Mouse (Mus musculus) urinary bladder, postnatal 14 days (tissue): Measurements from ENCODE around the gene Scamp4.
"Not testable (repeated sequence)": the region's sequence is repeated elsewhere in the genome, so short reads cannot be mapped to it uniquely, and the experiment has no call there.

ENCODE experiments used
- DNase-seq: peaks from one replicate; pipeline ENCODE4 v3.0.0; 2021; ENCODE audit warnings: low spot score

The Scamp4 gene

DNA sequence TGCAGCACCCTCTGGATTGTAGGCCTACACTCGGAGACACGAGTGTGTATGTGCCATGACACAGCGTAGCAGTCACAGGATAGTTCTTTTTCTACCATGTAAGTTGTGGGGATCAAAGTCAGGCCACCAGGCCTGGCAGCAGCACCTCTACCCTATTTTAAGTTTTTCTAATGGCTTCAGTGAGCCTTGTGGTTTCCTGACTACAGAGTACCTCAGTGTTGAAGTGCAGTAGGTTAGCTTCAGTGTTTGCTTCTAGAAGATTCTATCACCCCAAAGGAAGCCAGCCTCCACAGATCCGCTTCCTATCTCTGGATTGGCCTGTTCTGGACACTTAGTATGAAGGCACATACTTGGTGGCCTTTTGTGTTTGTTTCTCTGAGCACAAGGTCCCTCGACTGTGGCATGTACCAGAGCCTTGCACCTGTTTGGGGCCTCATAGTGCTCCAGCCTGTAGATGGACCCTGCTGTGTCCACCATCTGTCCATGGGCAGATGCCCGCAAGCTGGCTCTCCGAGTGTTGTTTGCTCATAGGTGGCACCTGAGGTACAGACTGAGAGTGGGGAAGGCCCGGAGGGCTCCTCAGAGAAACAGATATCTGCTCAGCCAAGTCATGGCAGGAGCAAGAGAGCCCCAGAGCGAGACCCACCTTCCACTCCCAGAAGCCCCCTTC is 7.6 kb downstream of the Scamp4 start:
- no peak for DNase-seq

- DNase-seq: peak; percentile 43
Measured at GRCm38 (mm10) chr10:80611024-80611423, 8.4 kb downstream of the Scamp4 start.

- no peak for DNase-seq
Measured at GRCm38 (mm10) chr10:80611905-80612304, 9.2 kb downstream of the Scamp4 start.

GRCm38 (mm10) chr10:80613821-80614220 is 11.1 kb downstream of the Scamp4 start:
- no peak for DNase-seq

DNA sequence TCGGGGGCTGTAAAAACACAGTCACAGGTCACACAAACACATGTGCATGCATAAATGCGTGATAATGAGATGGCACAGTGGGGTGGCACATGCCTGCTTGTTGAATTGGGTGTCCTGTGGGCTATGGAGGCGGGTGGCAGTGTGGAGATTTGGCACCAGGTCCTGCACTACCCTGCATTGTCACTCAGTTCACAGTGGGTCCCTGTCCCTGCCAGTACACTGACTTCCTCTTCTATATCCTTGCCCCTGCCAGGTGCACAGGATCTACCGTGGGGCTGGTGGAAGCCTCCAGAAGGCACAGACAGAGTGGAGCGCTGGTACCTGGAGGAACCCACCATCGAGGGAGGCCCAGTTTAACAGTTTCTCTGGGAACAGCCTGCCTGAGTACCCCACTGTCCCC is 11.7 kb downstream of the Scamp4 start:
- no peak for DNase-seq

DNA sequence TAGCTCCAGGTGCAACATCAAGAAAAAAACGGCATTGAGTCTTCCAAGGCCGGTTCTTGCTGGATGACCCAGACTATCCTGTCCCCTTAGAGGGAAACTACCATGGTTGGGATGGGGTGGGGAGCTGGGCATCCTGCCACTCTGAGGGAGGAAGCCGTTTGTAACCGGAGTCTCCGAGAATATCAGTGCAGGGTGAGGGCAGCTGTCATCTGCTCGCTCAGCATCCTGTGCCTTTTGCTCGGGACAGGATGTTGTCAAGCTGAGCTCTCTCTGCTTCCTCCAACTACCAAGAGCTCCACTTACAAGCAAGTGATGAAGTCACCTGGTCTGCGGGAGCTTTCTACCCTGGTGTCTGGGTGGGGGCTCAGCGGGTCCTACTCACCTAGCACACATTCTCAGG is 15.5 kb downstream of the Scamp4 start:
- no peak for DNase-seq

- DNase-seq: no peak
Measured at GRCm38 (mm10) chr10:80619465-80620244, 17.0 kb downstream of the Scamp4 start.

DNA sequence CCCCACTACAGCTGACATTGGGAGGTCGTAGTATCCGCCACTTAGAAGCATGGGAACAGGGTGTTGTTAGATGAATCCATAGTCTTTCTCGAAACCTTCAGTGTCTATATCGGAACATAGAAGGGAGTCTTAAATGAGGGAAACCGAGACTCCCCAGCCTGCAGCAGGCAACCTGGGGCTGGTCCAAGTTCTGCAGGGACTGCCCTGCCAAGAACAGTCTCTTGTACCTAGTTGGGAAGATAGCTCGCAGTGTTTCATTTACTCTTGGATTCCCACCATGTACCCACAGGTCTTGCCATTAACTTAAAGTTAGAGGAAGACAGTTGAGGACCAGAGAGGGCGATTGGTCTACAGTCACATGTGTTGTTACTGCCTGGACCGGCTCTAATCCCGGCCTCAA is 17.7 kb downstream of the Scamp4 start:
- DNase-seq: no peak

- no peak for DNase-seq
Measured at GRCm38 (mm10) chr10:80620796-80621689, 18.4 kb downstream of the Scamp4 start.

DNA sequence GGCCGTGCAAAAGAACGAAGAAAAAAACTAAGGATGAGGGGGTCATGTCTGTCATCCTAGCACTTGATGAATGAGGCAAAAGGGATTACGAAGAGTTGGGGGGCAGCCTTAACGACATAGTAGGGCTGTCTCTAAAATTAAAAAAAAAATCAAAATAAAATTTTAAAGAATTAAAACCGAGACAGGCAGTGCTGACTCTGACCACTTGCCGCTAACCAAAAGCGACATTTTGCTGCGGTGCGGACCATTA is 18.9 kb downstream of the Scamp4 start:
- no peak for DNase-seq

- DNase-seq: peak; percentile 100
Measured at GRCm38 (mm10) chr10:80621940-80622660, 19.4 kb downstream of the Scamp4 start.

DNA sequence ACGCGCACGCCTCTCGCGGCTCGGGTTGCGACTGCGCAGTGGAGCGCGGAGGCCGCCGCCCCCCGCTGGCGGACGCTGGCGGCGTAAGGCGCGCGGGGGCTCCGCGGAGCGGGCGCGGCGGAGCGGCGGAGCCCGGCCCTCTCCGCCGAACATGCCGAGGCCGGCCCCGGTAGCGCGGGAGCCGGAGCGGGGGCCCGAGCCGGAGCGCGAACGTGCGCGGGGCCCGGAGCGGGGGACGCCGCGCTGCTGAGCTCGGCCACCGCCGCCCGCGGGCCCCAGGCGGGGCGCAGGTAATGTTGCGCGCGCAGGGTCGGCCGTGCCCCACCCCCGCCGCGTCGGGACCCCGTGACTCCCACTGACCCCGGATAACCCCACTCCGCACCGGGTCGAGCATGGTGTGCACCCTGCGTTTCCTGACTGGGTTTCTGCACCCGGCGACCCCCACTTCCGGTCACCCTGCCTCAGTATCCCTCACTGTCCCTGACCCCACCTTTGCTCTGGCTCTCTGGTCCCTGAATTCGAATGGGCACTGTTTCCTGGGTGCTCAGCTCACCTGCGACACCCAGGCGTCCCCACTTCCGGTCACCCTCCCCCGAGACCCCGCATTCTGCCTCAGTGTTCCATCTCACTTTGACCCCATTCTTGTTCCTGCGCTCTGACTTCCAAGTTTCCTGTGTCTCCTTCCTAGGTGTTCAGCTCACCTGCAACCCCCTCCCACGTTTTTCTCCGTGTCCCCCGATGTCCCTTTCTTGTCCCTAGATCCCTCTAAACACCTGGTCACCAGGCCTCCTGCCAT is 20.2 kb downstream of the Scamp4 start, which contains the start of gene Csnk1g2:
Csnk1g2 (plus strand) TSS at position 178 of the 796 bp plus-strand sequence.
- peak; percentile 54 for DNase-seq

DNA sequence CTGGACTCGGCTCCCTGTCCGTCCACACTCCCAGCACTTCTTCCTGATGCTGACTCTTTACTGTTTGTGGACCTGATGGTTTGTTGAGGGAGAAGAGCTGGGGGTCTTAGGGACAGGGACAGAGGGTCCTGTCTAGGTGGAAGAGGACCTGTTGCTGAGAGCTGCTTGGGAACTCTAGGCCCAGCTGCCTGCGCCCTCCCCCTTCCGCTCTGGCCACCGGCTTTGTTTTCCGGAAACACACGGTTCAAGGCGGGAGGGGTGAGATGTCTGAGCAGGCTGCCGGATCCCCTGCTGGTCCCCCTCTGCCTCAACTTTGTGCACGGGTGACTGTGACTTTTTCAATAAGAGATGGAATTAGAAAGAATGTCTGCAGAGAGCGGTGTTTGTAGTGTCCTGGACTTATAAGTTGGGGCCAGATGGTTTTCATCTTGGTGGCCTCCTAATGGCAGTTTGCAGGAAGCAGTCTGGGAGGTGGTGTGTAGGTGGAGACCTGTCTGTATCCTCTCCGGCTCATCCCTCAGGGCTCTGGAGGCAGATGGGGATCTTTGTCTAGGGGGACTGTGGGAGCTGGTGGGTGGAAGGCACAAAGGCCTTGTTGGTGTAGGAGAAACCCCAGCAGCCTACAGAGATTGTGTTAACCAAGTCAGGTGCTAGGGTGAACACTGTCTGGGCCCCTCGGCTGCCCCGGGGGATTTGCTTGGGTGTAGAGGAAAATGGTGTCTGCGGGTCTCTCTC is 21.0 kb downstream of the Scamp4 start:
- DNase-seq: peak; percentile 61

- no peak for DNase-seq
Measured at GRCm38 (mm10) chr10:80625764-80626163, 23.1 kb downstream of the Scamp4 start.

- peak; percentile 43 for DNase-seq
Measured at GRCm38 (mm10) chr10:80627685-80628084, 25.0 kb downstream of the Scamp4 start.

DNA sequence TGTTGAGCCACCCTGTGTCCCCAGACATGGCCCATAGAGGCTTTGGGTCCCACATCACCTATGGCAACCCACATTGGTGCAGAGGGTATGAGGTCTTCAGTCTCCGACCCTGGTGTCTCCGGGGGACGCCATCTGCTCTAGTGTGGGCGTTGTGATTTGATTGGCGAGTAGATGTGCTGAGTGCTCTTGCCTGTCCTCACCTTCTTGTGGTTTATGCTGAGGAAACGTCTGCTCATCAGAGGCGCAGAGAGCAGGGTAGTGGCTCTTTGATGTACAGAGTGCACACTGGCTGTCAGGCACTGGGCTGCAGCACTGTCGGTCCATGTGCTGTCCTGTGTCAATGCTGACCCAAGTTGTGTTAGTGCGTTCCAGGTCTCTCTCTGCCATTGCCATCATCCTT is 26.3 kb downstream of the Scamp4 start:
- DNase-seq: no peak

DNA sequence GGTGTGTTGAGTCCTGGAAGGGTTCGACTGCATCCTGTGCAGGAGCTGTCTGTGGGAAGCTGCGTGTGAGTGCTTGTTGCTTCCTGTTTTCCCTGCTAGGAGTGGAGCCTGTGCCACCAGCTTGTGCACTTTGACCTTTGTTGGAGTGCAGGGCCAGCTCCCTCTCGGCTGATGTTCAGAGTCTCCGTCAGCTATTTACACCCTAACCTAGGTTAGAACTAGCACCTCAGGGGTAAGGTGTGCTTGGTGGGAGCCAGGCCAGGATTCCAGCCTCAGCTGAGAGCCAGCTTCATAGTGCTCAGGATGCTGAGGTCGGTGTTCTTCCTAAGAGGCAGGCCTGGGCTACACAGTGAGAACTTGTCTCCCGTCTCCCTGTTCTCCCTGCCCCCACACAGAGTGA is 32.7 kb downstream of the Scamp4 start:
- DNase-seq: no peak

DNA sequence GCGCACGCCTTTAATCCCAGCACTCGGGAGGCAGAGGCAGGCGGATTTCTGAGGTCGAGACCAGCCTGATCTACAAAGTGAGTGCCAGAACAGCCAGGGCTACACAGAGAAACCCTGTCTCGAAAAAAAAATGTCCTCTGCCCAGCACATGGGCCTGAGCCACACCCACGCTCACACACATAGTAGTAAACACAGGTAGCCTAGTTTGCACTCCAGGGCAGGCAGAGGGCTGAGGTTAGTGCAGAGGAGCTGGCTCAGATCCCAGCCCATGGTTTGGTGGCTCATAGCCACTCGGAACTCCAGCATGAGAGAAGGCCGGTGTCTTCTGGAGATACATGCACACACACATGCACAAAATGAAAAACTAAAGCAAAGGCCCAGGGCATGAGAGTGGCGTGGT is 44.3 kb downstream of the Scamp4 start:
- DNase-seq: no peak

GRCm38 (mm10) chr10:80649910-80650309 is 47.2 kb downstream of the Scamp4 start:
- not testable (repeated sequence) for DNase-seq

DNA sequence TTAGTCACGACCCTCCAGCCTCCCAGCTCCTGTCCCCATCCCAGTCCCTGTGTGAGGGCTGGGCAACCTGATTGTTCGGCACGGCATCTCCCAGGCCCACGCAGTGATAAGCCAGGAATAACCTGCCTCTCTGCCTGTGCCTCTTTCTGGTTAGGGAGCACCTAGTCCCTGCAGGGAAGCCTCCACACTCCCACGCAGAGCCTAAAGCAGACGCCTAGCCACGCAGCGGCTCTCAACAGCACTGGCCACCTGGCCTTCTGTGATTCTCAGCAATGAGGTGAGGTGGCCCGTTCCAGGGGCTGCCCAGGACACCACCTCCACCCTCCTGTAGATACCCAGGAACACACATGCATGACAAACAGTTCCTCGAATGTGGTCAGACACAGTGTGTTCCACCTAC is 47.7 kb downstream of the Scamp4 start:
- DNase-seq: no peak
